Mouse (Mus musculus) heart, postnatal 4 days (tissue): ENCODE measurements at regions not wholly inside any gene's neighbourhood (a gene's known extent, or its start where the extent isn't known, plus 50 kb on each side); places are given as distances from the start of the nearest gene placed in this dataset.

Experiments
- DNase-seq: peaks from one replicate; pipeline ENCODE4 v3.0.0; 2021

GRCm38 (mm10) chr12:26621135-26621932 is 152.3 kb downstream of the Cmpk2 start:
- no peak for DNase-seq

GRCm38 (mm10) chr12:26620501-26621134 is 151.6 kb downstream of the Cmpk2 start:
- DNase-seq = no peak

DNA sequence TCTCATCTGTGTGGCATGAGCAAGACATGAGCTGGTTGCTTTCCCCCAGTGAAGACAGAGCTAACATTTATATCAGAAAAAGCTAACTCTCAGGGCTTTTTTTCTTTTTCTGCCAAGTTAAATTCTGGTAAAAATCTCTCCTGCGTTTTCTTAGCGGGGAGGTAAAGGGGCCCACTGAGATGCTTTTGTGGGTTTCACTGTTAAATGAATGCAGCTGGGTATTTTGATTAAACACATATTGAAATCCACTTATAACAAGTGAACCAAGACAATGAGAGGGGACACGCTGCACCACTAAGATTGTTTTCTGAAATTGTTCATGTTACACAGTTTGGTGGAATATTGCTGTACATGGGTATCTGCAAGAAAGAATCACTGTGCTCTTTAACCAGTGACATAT is 149.0 kb downstream of the Cmpk2 start:
- no peak for DNase-seq

DNA sequence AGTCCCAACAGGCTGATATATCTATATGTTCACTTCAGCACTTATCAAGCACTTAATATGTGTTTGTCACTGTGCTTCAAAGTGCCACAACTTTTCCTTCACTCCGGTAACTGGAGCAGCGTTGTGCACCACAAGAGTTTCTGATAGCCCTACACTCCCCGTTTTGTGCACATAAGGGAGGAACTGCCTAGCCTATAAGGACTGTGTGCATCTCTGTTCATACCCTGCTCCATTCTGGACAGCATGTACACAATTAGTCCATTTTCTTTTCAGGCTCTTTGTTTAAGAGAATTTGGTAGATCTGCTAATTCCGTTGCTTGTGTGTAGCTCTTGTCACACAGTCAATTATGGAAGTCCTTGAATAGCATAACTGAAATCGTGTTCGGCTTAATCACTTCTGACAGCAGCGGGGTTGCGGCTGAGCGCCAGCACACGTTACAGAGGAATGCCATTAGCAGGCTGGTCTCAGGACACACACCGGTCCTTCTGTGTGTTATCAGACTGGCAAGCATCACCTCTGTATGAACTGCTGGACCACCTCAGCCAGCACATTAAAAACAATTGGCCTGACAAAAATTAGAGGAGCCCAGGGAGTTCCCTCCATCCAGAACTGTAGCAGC is 144.2 kb downstream of the Cmpk2 start:
- DNase-seq = peak; percentile 5

- no peak for DNase-seq
Measured at GRCm38 (mm10) chr12:26610079-26610478, 141.1 kb downstream of the Cmpk2 start.

- no peak for DNase-seq
Measured at GRCm38 (mm10) chr12:26598501-26598900, 129.5 kb downstream of the Cmpk2 start.

DNA sequence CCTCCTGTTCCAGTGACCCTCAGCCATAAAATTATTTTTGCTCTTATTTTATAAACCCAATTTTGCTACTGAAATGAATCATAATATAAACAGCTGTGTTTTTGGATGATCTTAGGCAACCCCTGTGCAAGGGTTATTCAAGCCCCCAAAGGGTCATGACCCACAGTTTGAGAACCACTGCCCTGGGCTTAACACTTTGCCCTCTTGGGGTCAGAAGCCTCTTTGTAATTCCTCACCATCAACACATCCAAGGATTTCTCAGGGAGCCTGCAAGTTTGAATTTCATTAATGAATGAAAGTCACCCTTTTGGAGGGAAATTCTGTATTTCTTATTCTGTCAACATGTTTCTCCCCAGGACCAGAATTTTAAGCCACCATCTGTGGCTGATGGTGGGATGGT is 123.1 kb downstream of the Cmpk2 start:
- DNase-seq = no peak

DNA sequence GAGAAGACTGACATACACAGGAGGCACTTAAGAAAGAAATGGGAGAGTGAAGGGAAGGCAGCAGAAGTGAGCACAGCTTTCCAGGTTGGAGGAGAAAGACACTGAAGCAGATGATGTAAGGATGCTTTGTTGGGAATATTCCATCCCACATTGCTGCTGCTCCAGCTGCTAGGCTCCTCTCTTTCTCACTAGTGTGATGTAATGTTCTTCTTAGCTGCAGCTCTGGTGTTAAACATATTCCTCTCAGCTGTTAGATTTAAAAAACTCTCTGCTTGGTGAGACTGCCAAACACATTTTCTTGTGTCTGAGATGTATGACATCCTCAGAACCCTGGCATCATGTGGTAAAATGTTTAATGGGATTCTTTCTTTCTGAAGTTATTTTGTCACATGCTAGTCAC is 120.1 kb downstream of the Cmpk2 start:
- DNase-seq = no peak

GRCm38 (mm10) chr12:26577438-26577837 is 108.4 kb downstream of the Cmpk2 start:
- no peak for DNase-seq

- no peak for DNase-seq
Measured at GRCm38 (mm10) chr12:26571602-26572001, 102.6 kb downstream of the Cmpk2 start.

DNA sequence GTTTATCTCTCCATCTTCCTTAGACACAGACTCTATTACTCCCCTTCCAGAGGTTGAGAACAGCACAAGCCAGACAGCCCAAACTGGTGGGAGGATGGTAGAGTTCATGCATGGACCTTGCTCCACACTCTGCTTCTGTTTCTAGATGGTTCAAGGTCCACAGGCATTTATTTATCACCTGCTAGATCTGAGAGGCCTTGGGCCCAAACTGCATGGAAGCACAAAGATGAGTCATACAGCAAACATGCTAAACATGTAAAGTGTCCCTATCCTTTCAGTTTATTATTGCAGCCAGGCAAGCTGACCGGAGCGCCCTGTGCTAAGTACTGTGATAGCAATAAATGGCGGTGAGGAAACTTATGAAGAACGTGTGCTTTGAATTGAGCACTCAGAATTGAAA is 98.4 kb downstream of the Cmpk2 start:
- no peak for DNase-seq

- no peak for DNase-seq
Measured at GRCm38 (mm10) chr12:26562858-26563257, 93.9 kb downstream of the Cmpk2 start.

GRCm38 (mm10) chr12:26559560-26559959 is 90.6 kb downstream of the Cmpk2 start:
- DNase-seq = no peak

DNA sequence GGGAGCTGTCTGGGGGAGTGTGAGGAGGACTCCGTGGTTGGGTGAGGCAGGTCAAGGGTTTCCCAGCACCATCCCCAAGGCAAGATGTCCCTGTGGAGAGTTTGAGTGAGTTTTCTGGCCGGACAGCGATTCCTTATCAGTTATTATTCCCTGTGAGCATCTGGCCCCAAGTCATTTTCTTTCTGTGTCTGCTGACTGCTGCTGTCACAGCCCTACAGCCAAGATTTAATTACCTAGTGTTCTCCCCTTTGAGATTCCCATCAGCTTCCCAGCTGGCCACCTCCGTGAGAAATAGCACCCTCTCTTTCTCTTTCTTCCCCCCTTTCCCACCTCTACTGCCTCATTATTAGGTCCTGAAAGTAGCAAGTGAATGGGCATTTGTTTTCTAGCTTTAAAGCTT is 88.4 kb downstream of the Cmpk2 start:
- DNase-seq = no peak

- no peak for DNase-seq
Measured at GRCm38 (mm10) chr12:26551168-26551926, 82.3 kb downstream of the Cmpk2 start.

GRCm38 (mm10) chr12:26547466-26547865 is 78.5 kb downstream of the Cmpk2 start:
- DNase-seq = peak; percentile 8

DNA sequence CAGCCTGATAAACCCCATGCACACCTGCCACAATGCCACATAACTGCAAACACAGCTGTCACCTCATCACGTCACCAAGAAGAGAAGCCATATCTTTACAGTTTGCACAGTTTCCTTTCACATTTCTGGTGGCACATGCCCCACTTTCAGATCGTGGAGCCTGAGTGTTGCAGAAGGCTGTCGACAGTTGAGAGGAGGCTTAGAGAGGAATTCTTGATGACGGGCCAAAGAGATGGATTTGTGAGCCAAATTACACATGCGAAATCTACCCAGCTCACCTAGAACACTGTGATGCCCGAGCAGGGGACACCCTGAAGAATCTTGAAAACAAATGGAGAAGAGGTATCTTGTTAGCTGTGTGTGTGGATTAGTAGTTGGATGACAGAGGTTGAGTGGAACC is 77.4 kb downstream of the Cmpk2 start:
- peak; percentile 41 for DNase-seq

DNA sequence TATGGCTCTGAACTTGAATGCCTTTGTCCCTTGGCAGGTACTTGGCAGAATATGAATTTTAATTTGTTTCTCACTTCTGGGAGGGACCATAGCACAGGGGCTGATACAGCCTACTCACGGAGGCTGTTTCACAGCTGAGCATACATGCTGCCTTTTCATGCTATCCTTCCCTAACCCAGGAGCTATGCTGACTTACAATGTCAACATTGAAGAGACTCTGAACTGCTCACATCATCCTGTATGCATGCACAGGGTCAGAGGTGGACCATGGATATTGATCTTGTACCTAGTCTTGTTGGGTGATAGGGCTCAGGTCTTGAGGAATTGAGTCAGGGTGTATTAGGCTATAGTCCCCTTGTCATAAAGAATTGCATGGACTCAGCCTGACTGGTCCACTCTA is 74.5 kb downstream of the Cmpk2 start:
- DNase-seq = no peak

GRCm38 (mm10) chr12:26542451-26542850 is 73.4 kb downstream of the Cmpk2 start:
- no peak for DNase-seq

DNA sequence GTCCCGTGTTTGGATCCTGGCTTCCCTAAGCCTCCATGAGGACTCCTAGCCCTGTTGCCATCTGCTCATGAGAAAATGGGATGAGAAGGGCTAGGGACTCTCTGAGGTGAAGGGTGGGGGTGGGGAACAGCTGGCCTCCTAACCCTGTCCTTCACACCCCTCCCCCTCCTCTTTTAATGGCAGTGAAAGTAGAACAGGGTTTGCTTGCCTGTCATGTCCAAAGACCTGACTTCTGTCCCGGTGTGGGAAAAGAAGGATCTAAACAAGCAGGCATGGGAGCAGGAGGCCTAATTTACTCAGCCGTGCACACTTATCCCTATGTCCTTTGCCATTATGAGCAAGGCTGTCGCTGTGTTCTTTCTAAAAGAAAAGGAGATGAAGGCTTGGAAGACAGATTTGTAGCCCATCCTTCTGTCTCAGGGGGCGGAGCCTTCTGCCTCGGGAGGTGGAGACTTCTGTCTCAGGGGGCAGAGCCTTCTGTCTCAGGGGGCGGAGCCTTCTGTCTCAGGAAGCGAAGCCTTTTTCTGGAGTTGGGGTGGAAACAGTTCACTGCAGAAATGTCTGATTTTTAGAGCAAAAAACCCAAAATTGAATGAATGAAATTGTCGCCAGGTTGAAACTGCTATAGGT is 66.4 kb downstream of the Cmpk2 start:
- DNase-seq = no peak

- DNase-seq = no peak
Measured at GRCm38 (mm10) chr12:26534229-26535105, 65.5 kb downstream of the Cmpk2 start.
